Mouse (Mus musculus) forebrain, postnatal 0 days (tissue): ENCODE data around the gene Cd80. TPM values are rescaled to one million over a fixed set of nuclear protein-coding genes. Genes with fewer than 3 reads are reported as not detected.
"Not testable (repeated sequence)": the region's sequence is repeated elsewhere in the genome, so short reads cannot be mapped to it uniquely, and the experiment has no call there.

Experiments
- ATAC-seq: fragments of 200-750 bp; cut with Nextera tagmentation; 2 replicates; pipeline ENCODE4 v1.8.0; 2017; ENCODE audit warnings: mild to moderate bottlenecking, moderate library complexity
- DNase-seq: peaks from one replicate; pipeline ENCODE4 v3.0.0-alpha.2; 2015
- H3K27ac ChIP-seq: fragments of 300-500 bp; sonication (generic); 2 replicates; pipeline ENCODE4 v1.5.1; 2014; ENCODE audit warnings: low read depth, mild to moderate bottlenecking, antibody characterized with exemption, low read length, moderate library complexity, mixed read lengths
- H3K27me3 ChIP-seq: fragments of 300-500 bp; sonication (generic); 2 replicates; pipeline ENCODE4 v1.6.1; 2014; ENCODE audit warnings: mild to moderate bottlenecking, low read length, mixed read lengths; ENCODE audit not compliant: insufficient read depth
- H3K36me3 ChIP-seq: fragments of 300-500 bp; sonication (generic); 2 replicates; pipeline ENCODE4 v1.6.1; 2014; ENCODE audit warnings: mild to moderate bottlenecking, moderate library complexity; ENCODE audit not compliant: insufficient read depth
- H3K4me1 ChIP-seq: fragments of 300-500 bp; sonication (generic); 2 replicates; pipeline ENCODE4 v1.6.1; 2014; ENCODE audit warnings: antibody characterized with exemption; ENCODE audit not compliant: insufficient read depth
- H3K4me2 ChIP-seq: fragments of 300-500 bp; sonication (generic); 2 replicates; pipeline ENCODE4 v1.6.1; 2014; ENCODE audit warnings: low read depth, mild to moderate bottlenecking, moderate library complexity
- H3K4me3 ChIP-seq: fragments of 300-500 bp; sonication (generic); 2 replicates; pipeline ENCODE4 v1.5.1; 2014; ENCODE audit warnings: low read depth, low read length, mixed read lengths
- H3K9ac ChIP-seq: fragments of 300-500 bp; sonication (generic); 2 replicates; pipeline ENCODE4 v1.6.1; 2014; ENCODE audit warnings: mild to moderate bottlenecking
- H3K9me3 ChIP-seq: fragments of 300-500 bp; sonication (generic); 2 replicates; pipeline ENCODE4 v1.6.1; 2016; ENCODE audit warnings: low read length
- CTCF ChIP-seq: sonication (generic); IDR thresholded peaks from 2 replicates; pipeline ENCODE4 v1.5.1; 2016; ENCODE audit warnings: antibody characterized with exemption, control low read depth, low read depth
- WGBS: fragments of 180-500 bp; shearing (Covaris S2); extraction: QIAGEN DNeasy Blood & Tissue Kit; methylation state at CpG from one replicate; pipeline ENCODE4 v1.1.7; 2014; 5-methylcytosine and 5-hydroxymethylcytosine counted together
- polyA plus RNA-seq: library from polyadenylated mRNA; unstranded; fragments of >200 nt; fragmentation: Nextera tagmentation; extraction: Ambion mirVana; gene quantifications from 2 replicates; pipeline ENCODE4 v1.2.1, GENCODE M21; 2015
- total RNA-seq: library from RNA; depleted of rRNA; stranded (reverse); fragments of >200 nt; gene quantifications from 2 replicates; pipeline ENCODE4 v1.2.3, GENCODE M21; 2014

Gene Cd80
- total and polyA plus RNA-seq, 2 experiments from 2014 or later = 0.25 to 0.86 TPM

- no peak overlapping the region for H3K27ac ChIP-seq
- peaks cover 32% of the 10 kb centered on the region for H3K36me3 ChIP-seq
- no peak overlapping the region for H3K9ac ChIP-seq
- DNase-seq (no peak), ATAC-seq (no peak)
- no peaks in the 10 kb centered on the region for H3K27me3 ChIP-seq
- no peaks in the 10 kb centered on the region for H3K4me1 ChIP-seq
- no peak for TF ChIP-seq CTCF
- H3K4me3 ChIP-seq = no peak overlapping the region
- no peaks in the 10 kb centered on the region for H3K9me3 ChIP-seq
- H3K4me2 ChIP-seq = no peak overlapping the region
- WGBS = 89% methylated on average over 5 of the region's 5 CpGs
Observed at GRCm38 (mm10) chr16:38441611-38442010, 13.8 kb upstream of the Cd80 start.

GRCm38 (mm10) chr16:38442216-38442615, 13.1 kb upstream of the Cd80 start:
- H3K4me3 ChIP-seq = no peak overlapping the region
- TF ChIP-seq CTCF = no peak
- H3K4me1 ChIP-seq = no peaks in the 10 kb centered on the region
- H3K27ac ChIP-seq = no peak overlapping the region
- peaks cover 38% of the 10 kb centered on the region for H3K36me3 ChIP-seq
- no peak overlapping the region for H3K9ac ChIP-seq
- no peaks in the 10 kb centered on the region for H3K27me3 ChIP-seq
- DNase-seq (no peak), ATAC-seq (no peak)
- H3K9me3 ChIP-seq = no peaks in the 10 kb centered on the region
- WGBS = 84% methylated on average over 8 of the region's 8 CpGs
- no peak overlapping the region for H3K4me2 ChIP-seq

GRCm38 (mm10) chr16:38443721-38444464, 11.5 kb upstream of the Cd80 start:
- no peak overlapping the region for H3K4me2 ChIP-seq
- H3K27ac ChIP-seq = no peak overlapping the region
- ATAC-seq = no peak
- peaks cover 49% of the 10 kb centered on the region for H3K36me3 ChIP-seq
- no peaks in the 10 kb centered on the region for H3K9me3 ChIP-seq
- no peak overlapping the region for H3K4me3 ChIP-seq
- H3K9ac ChIP-seq = no peak overlapping the region
- TF ChIP-seq CTCF = no peak
- H3K4me1 ChIP-seq = no peaks in the 10 kb centered on the region
- no peak for DNase-seq
- H3K27me3 ChIP-seq = no peaks in the 10 kb centered on the region
- 98% methylated on average over 7 of the region's 7 CpGs for WGBS

GRCm38 (mm10) chr16:38445046-38445445, 10.3 kb upstream of the Cd80 start:
- Histone ChIP-seq H3K27ac (no peak overlapping the region), H3K9ac (no peak overlapping the region), H3K4me2 (no peak overlapping the region), H3K9me3 (no peaks in the 10 kb centered on the region), H3K4me3 (no peak overlapping the region), H3K27me3 (no peaks in the 10 kb centered on the region), H3K36me3 (peaks cover 54% of the 10 kb centered on the region), H3K4me1 (no peaks in the 10 kb centered on the region)
- ATAC-seq (no peak), DNase-seq (no peak)
- WGBS = 93% methylated on average over 1 of the region's 1 CpGs
- no peak for TF ChIP-seq CTCF

- ATAC-seq (no peak), DNase-seq (no peak)
- Histone ChIP-seq H3K9ac (no peak overlapping the region), H3K27me3 (no peaks in the 10 kb centered on the region), H3K4me3 (no peak overlapping the region), H3K4me2 (no peak overlapping the region), H3K4me1 (no peaks in the 10 kb centered on the region), H3K27ac (no peak overlapping the region), H3K36me3 (peaks cover 56% of the 10 kb centered on the region), H3K9me3 (no peaks in the 10 kb centered on the region)
- TF ChIP-seq CTCF = no peak
- 97% methylated on average over 20 of the region's 20 CpGs for WGBS
Observed at GRCm38 (mm10) chr16:38445576-38445975, 9.8 kb upstream of the Cd80 start.

- H3K9ac ChIP-seq, H3K4me2 ChIP-seq, H3K4me1 ChIP-seq, H3K9me3 ChIP-seq, ATAC-seq, H3K4me3 ChIP-seq, H3K27ac ChIP-seq, H3K27me3 ChIP-seq, DNase-seq: not testable (repeated sequence)
- WGBS = 95% methylated on average over 2 of the region's 2 CpGs
- H3K36me3 ChIP-seq = peaks cover 56% of the 10 kb centered on the region
Observed at GRCm38 (mm10) chr16:38446141-38446540, 9.2 kb upstream of the Cd80 start.

- H3K9ac ChIP-seq = no peak overlapping the region
- DNase-seq (no peak), ATAC-seq (no peak)
- no peak overlapping the region for H3K27ac ChIP-seq
- peaks cover 56% of the 10 kb centered on the region for H3K36me3 ChIP-seq
- no peak overlapping the region for H3K4me2 ChIP-seq
- H3K27me3 ChIP-seq = no peaks in the 10 kb centered on the region
- H3K9me3 ChIP-seq = no peaks in the 10 kb centered on the region
- H3K4me3 ChIP-seq = no peak overlapping the region
- peaks cover 7% of the 10 kb centered on the region; the same call in 1 of the 2 replicates for H3K4me1 ChIP-seq
- 88% methylated on average over 21 of the region's 21 CpGs for WGBS
- TF ChIP-seq CTCF = no peak
Observed at GRCm38 (mm10) chr16:38447366-38447765, 8.0 kb upstream of the Cd80 start.
